Mouse (Mus musculus) retina, postnatal 7 days (tissue): ENCODE results near the gene Trem3.

Experiments used
- DNase-seq: peaks from one replicate; pipeline ENCODE4 v3.0.0-alpha.2; 2012; ENCODE audit warnings: low read depth, low spot score

Trem3 gene

GRCm38 (mm10) chr17:48247221-48247928 lies at the start of gene Trem3:
Gene Trem3 (plus strand): TSS chr17:48247777.
- no peak for DNase-seq

GRCm38 (mm10) chr17:48203086-48203485 lies 44.5 kb upstream of the Trem3 start:
- no peak for DNase-seq

GRCm38 (mm10) chr17:48212596-48212995 lies 35.0 kb upstream of the Trem3 start:
- DNase-seq = no peak

- no peak for DNase-seq
These were observed 34.1 kb upstream of the Trem3 start for GRCm38 (mm10) chr17:48213511-48213910.

GRCm38 (mm10) chr17:48215429-48215828 lies 32.1 kb upstream of the Trem3 start:
- no peak for DNase-seq

GRCm38 (mm10) chr17:48230680-48231079 lies 16.9 kb upstream of the Trem3 start:
- DNase-seq = no peak

- no peak for DNase-seq
These were observed 15.1 kb upstream of the Trem3 start, which contains the start of gene Trem1 for GRCm38 (mm10) chr17:48232518-48232917. Gene Trem1 (plus strand): TSS chr17:48232768.

- no peak for DNase-seq
These were observed 13.8 kb upstream of the Trem3 start for GRCm38 (mm10) chr17:48233789-48234188.

- no peak for DNase-seq
These were observed 13.0 kb upstream of the Trem3 start for GRCm38 (mm10) chr17:48234550-48234949.

- DNase-seq = no peak
These were observed 11.7 kb upstream of the Trem3 start for GRCm38 (mm10) chr17:48235773-48236370.

GRCm38 (mm10) chr17:48237621-48238020 lies 10.0 kb upstream of the Trem3 start:
- DNase-seq = no peak

GRCm38 (mm10) chr17:48249039-48249438 lies 1.5 kb downstream of the Trem3 start:
- no peak for DNase-seq

GRCm38 (mm10) chr17:48249501-48249900 lies 1.9 kb downstream of the Trem3 start:
- DNase-seq = no peak

GRCm38 (mm10) chr17:48250631-48251030 lies 3.1 kb downstream of the Trem3 start:
- no peak for DNase-seq

- DNase-seq = no peak
These were observed 9.0 kb downstream of the Trem3 start for GRCm38 (mm10) chr17:48256575-48256974.

GRCm38 (mm10) chr17:48261868-48262267 lies 14.3 kb downstream of the Trem3 start:
- no peak for DNase-seq

GRCm38 (mm10) chr17:48263741-48264362 lies 16.3 kb downstream of the Trem3 start, which contains the start of gene Treml4:
Gene Treml4 (plus strand): TSS chr17:48264295.
- no peak for DNase-seq

GRCm38 (mm10) chr17:48264662-48265061 lies 17.1 kb downstream of the Trem3 start:
- DNase-seq = no peak

GRCm38 (mm10) chr17:48266138-48266537 lies 18.6 kb downstream of the Trem3 start:
- DNase-seq = no peak

GRCm38 (mm10) chr17:48266610-48267304 lies 19.2 kb downstream of the Trem3 start:
- DNase-seq = no peak

- no peak for DNase-seq
These were observed 20.0 kb downstream of the Trem3 start for GRCm38 (mm10) chr17:48267591-48267990.

- DNase-seq = no peak
These were observed 20.7 kb downstream of the Trem3 start for GRCm38 (mm10) chr17:48268276-48268675.
